Mouse (Mus musculus) olfactory bulb, adult 2 months (tissue): ENCODE data around the gene D1Ertd622e.

Experiments used
- CTCF ChIP-seq: fragments of 200-500 bp; IDR thresholded peaks from 2 replicates; pipeline ENCODE4 v1.5.1; 2012; ENCODE audit warnings: low read depth, mild to moderate bottlenecking, low read length, moderate library complexity; ENCODE audit not compliant: insufficient read depth
- POLR2A ChIP-seq: fragments of 200-500 bp; IDR thresholded peaks from 2 replicates; pipeline ENCODE4 v1.6.1; 2012; ENCODE audit warnings: mild to moderate bottlenecking, low read depth, low read length, moderate library complexity; ENCODE audit not compliant: insufficient read depth

- TF ChIP-seq CTCF (0 out of 2 replicates have a peak, but pooled peaks have one; percentile 11), POLR2A (0 out of 2 replicates have a peak, but pooled peaks have one; percentile 3)
These were observed 1.0 kb downstream of the D1Ertd622e start for GRCm38 (mm10) chr1:97660687-97661405.
